Mouse (Mus musculus): ENCODE measurements around the gene Dctd. TPM values are rescaled to one million over a fixed set of nuclear protein-coding genes. Genes with fewer than 3 reads are reported as not detected.

Gene Dctd
- polyA plus RNA-seq, 1 experiment = 7.1 TPM

DNA sequence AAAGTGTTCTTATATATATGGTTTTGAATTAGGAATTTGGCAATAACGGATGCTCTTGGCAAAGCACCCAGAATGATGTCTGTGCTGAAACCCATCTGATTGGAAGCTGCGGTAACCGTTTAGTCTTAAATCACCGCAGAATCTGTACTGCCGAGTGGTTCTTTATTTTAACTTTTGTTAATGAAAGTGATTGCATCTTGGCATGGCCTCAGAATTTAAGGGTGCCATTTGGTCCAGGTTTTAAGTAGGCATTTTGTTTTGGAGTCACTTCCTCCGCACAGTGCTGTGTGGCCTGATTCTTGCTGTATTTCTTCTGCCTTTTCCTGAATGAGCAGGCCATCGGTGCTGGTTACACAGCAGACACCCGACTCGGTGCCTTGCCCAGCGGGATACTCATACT lies 47.6 kb downstream of the Dctd start:
- H3ac ChIP-seq (ENCODE audit: control insufficient read depth, insufficient read length) = no peak overlapping the region
- TF ChIP-seq SRF (IDR thresholded peaks at IDR 0.05; ENCODE audit: control insufficient read depth, insufficient read length, low read depth) = no peak
- TF ChIP-seq REST (IDR thresholded peaks at IDR 0.05; ENCODE audit: insufficient read depth, insufficient read length) = no peak
- TF ChIP-seq CEBPB (IDR thresholded peaks at IDR 0.05; ENCODE audit: insufficient read depth, poor library complexity, severe bottlenecking) = no peak
- no peak for TF ChIP-seq TCF3 (IDR thresholded peaks at IDR 0.05; ENCODE audit: insufficient read length, low read depth)
- H3K4me2 ChIP-seq (ENCODE audit: low read depth) = no peak overlapping the region
- H3K36me3 ChIP-seq (ENCODE audit: control insufficient read depth, insufficient read depth) = no peaks in the 10 kb centered on the region
- no peaks in the 10 kb centered on the region for H3K27me3 ChIP-seq (ENCODE audit: control insufficient read depth, insufficient read depth, insufficient read length)
- H3K79me2 ChIP-seq (ENCODE audit: control insufficient read depth, insufficient read depth) = no peaks in the 10 kb centered on the region
- H3K4me3 ChIP-seq = no peak overlapping the region

- TF ChIP-seq MYOG (IDR thresholded peaks at IDR 0.05; ENCODE audit: control insufficient read depth in 1 of 3, insufficient read depth in 1 of 3, insufficient read length in 2 of 3, low read depth in 2 of 3) (peak in 2 of 3 experiments; percentile 45 to 74), MYOD1 (IDR thresholded peaks at IDR 0.05; ENCODE audit: control insufficient read depth in 1 of 3, insufficient read length in 2 of 3, low read depth in 2 of 3) (peak in 2 of 3 experiments; percentile 39 to 48), CEBPB (IDR thresholded peaks at IDR 0.05; ENCODE audit: insufficient read depth, poor library complexity, severe bottlenecking) (no peak), SRF (IDR thresholded peaks at IDR 0.05; ENCODE audit: control insufficient read depth, insufficient read length, low read depth) (no peak), REST (IDR thresholded peaks at IDR 0.05; ENCODE audit: insufficient read depth, insufficient read length) (no peak)
- Histone ChIP-seq H3K4me3 (no peak overlapping the region), H3K79me2 (ENCODE audit: control insufficient read depth, insufficient read depth) (no peaks in the 10 kb centered on the region), H3K36me3 (ENCODE audit: control insufficient read depth, insufficient read depth) (no peaks in the 10 kb centered on the region), H3ac (ENCODE audit: control insufficient read depth, insufficient read length) (no peak overlapping the region), H3K4me2 (ENCODE audit: low read depth) (no peak overlapping the region), H3K27me3 (ENCODE audit: control insufficient read depth, insufficient read depth, insufficient read length) (no peaks in the 10 kb centered on the region)
Measured at GRCm38 (mm10) chr8:48152062-48152738, 53.3 kb downstream of the Dctd start.

DNA sequence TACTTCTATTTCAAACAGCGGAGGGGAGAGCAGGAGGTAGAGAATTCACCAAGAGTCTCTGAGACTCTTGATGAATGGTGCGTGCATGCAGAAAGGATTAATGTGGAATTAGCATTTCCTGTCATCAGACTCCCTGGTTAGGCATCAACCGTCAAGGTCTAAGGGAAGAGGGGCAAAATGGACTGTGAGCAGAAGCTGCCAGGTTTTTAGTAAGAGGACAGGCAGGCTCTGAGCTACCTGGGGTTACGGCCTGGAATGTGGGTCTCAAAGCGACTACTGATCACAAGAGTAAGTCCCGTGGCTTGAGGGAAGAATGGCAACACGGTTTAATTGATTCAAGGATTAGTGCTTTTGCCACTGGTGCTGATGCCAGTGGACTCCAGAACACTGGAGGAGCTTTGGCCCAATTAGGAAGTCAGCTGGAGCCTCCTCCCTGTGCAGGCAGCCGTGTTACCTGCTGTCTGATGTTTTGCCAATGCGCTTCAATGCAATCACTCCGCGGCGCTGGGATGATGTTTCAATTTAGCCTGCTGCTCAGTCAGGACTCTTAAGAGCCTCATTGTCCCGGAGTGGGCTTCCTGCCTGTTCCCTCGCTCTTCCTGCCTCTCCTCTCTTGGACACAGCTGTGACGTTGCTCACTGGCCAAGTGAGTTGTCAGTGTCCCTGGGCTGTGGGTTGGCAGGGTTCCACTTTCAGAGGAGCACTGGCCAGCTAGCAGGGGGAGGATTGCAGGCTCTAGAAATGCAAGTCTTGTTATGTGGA lies 54.6 kb downstream of the Dctd start:
- H3ac ChIP-seq (ENCODE audit: control insufficient read depth, insufficient read length) = no peak overlapping the region
- no peak overlapping the region for H3K4me3 ChIP-seq
- H3K4me2 ChIP-seq (ENCODE audit: low read depth) = peak overlapping the region; percentile 38
- no peaks in the 10 kb centered on the region for H3K27me3 ChIP-seq (ENCODE audit: control insufficient read depth, insufficient read depth, insufficient read length)
- TF ChIP-seq TCF3 (IDR thresholded peaks at IDR 0.05; ENCODE audit: insufficient read length, low read depth) = no peak
- TF ChIP-seq USF1 (IDR thresholded peaks at IDR 0.05; ENCODE audit: low read depth) = no peak
- no peak for TF ChIP-seq E2F4 (IDR thresholded peaks at IDR 0.05; ENCODE audit: insufficient read depth)
- no peak for TF ChIP-seq SRF (IDR thresholded peaks at IDR 0.05; ENCODE audit: control insufficient read depth, insufficient read length, low read depth)
- no peak for TF ChIP-seq MYOD1 (IDR thresholded peaks at IDR 0.05; ENCODE audit: control insufficient read depth in 1 of 3, insufficient read length in 2 of 3, low read depth in 2 of 3)
- TF ChIP-seq TCF12 (IDR thresholded peaks at IDR 0.05; ENCODE audit: insufficient read depth, poor library complexity, severe bottlenecking) = no peak
- no peak for TF ChIP-seq MAX (IDR thresholded peaks at IDR 0.05; ENCODE audit: low read depth)
- H3K36me3 ChIP-seq (ENCODE audit: control insufficient read depth, insufficient read depth) = no peaks in the 10 kb centered on the region
- no peaks in the 10 kb centered on the region for H3K79me2 ChIP-seq (ENCODE audit: control insufficient read depth, insufficient read depth)

DNA sequence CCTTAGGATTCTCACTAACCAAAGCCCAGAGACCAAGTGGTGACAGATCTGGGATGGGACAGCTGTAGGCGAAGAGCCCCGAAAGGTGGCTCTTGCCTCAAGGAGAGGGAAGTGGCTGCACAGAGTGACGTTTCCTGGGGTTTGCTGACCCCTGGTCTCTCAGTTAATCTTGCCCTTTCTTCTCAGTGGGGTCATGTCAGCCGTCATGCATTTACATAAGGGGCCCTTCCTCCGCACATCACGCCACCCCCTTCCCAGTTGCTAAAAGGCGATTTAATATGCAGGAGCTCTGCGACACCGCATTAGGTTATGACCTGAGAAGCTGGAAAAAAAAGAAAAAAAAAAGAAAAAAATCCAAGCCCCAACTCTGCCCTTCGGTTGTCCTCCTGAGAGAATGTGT lies 58.8 kb downstream of the Dctd start:
- no peak overlapping the region for H3K4me2 ChIP-seq (ENCODE audit: low read depth)
- H3K4me3 ChIP-seq = no peak overlapping the region
- TF ChIP-seq TCF12 (IDR thresholded peaks at IDR 0.05; ENCODE audit: insufficient read depth, poor library complexity, severe bottlenecking) = no peak
- no peak for TF ChIP-seq REST (IDR thresholded peaks at IDR 0.05; ENCODE audit: insufficient read depth, insufficient read length)
- TF ChIP-seq USF1 (IDR thresholded peaks at IDR 0.05; ENCODE audit: low read depth) = no peak
- TF ChIP-seq SRF (IDR thresholded peaks at IDR 0.05; ENCODE audit: control insufficient read depth, insufficient read length, low read depth) = no peak
- TF ChIP-seq POLR2A (IDR thresholded peaks at IDR 0.05; ENCODE audit: insufficient read length, low read depth) = no peak
- no peak for TF ChIP-seq TCF3 (IDR thresholded peaks at IDR 0.05; ENCODE audit: insufficient read length, low read depth)
- TF ChIP-seq MAX (IDR thresholded peaks at IDR 0.05; ENCODE audit: low read depth) = no peak
- no peak for TF ChIP-seq MYOD1 (IDR thresholded peaks at IDR 0.05; ENCODE audit: control insufficient read depth in 1 of 3, insufficient read length in 2 of 3, low read depth in 2 of 3)
- TF ChIP-seq MYOG (IDR thresholded peaks at IDR 0.05; ENCODE audit: control insufficient read depth in 1 of 3, insufficient read depth in 1 of 3, insufficient read length in 2 of 3, low read depth in 2 of 3) = no peak
- TF ChIP-seq E2F4 (IDR thresholded peaks at IDR 0.05; ENCODE audit: insufficient read depth) = no peak
- no peak for TF ChIP-seq CEBPB (IDR thresholded peaks at IDR 0.05; ENCODE audit: insufficient read depth, poor library complexity, severe bottlenecking)
- no peak for TF ChIP-seq POLR2AphosphoS2 (IDR thresholded peaks at IDR 0.05; ENCODE audit: insufficient read length, low read depth)
- no peaks in the 10 kb centered on the region for H3K36me3 ChIP-seq (ENCODE audit: control insufficient read depth, insufficient read depth)
- H3K27me3 ChIP-seq (ENCODE audit: control insufficient read depth, insufficient read depth, insufficient read length) = no peaks in the 10 kb centered on the region
- no peak overlapping the region for H3ac ChIP-seq (ENCODE audit: control insufficient read depth, insufficient read length)
- H3K79me2 ChIP-seq (ENCODE audit: control insufficient read depth, insufficient read depth) = no peaks in the 10 kb centered on the region

DNA sequence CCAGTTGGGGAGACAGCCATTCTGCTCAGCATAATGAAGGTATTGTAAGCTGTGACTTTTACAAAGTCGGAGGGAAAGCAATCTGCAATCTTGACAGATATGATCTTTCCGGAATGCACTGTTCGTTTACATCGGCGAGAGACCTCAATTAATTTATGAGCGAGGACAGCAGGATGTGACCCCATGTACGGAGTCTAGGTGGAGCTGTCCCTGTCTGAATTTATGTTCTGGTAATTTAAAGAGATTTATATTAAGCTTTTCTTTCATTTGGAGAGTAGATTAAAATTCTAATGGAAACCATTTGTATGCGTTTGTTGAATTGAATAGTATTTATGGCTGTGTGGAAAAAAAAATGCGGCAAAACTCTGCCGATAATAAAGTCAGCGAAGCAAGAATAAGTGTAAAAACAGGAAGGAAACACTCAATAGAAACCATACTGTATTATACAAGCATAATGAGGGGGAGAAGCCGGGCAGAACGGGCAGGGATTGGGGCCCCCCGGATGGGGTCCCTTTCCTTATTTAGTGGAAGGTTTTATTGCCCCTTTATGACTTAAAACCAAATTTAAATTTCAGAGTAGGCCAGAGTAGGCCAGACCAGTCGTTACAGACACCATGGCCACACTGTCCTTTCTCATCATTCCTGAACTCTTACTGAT lies 59.8 kb downstream of the Dctd start:
- TF ChIP-seq MYOD1 (IDR thresholded peaks at IDR 0.05; ENCODE audit: control insufficient read depth in 1 of 3, insufficient read length in 2 of 3, low read depth in 2 of 3) (no peak), MYOG (IDR thresholded peaks at IDR 0.05; ENCODE audit: control insufficient read depth in 1 of 3, insufficient read depth in 1 of 3, insufficient read length in 2 of 3, low read depth in 2 of 3) (no peak), REST (IDR thresholded peaks at IDR 0.05; ENCODE audit: insufficient read depth, insufficient read length) (no peak), SRF (IDR thresholded peaks at IDR 0.05; ENCODE audit: control insufficient read depth, insufficient read length, low read depth) (no peak), CEBPB (IDR thresholded peaks at IDR 0.05; ENCODE audit: insufficient read depth, poor library complexity, severe bottlenecking) (no peak), USF1 (IDR thresholded peaks at IDR 0.05; ENCODE audit: low read depth) (no peak), POLR2A (IDR thresholded peaks at IDR 0.05; ENCODE audit: insufficient read length, low read depth) (no peak), MAX (IDR thresholded peaks at IDR 0.05; ENCODE audit: low read depth) (no peak), POLR2AphosphoS2 (IDR thresholded peaks at IDR 0.05; ENCODE audit: insufficient read length, low read depth) (no peak), TCF3 (IDR thresholded peaks at IDR 0.05; ENCODE audit: insufficient read length, low read depth) (no peak), E2F4 (IDR thresholded peaks at IDR 0.05; ENCODE audit: insufficient read depth) (no peak), TCF12 (IDR thresholded peaks at IDR 0.05; ENCODE audit: insufficient read depth, poor library complexity, severe bottlenecking) (no peak)
- H3K79me2 ChIP-seq (ENCODE audit: control insufficient read depth, insufficient read depth) = no peaks in the 10 kb centered on the region
- no peaks in the 10 kb centered on the region for H3K36me3 ChIP-seq (ENCODE audit: control insufficient read depth, insufficient read depth)
- no peak overlapping the region for H3K4me3 ChIP-seq
- no peak overlapping the region for H3K4me2 ChIP-seq (ENCODE audit: low read depth)
- no peaks in the 10 kb centered on the region for H3K27me3 ChIP-seq (ENCODE audit: control insufficient read depth, insufficient read depth, insufficient read length)
- no peak overlapping the region for H3ac ChIP-seq (ENCODE audit: control insufficient read depth, insufficient read length)
